Mouse (Mus musculus) layer of hippocampus, postnatal 14 days (tissue): Measurements from ENCODE around the gene Bfar. TPM values are rescaled to one million over a fixed set of nuclear protein-coding genes. Genes with fewer than 3 reads are reported as not detected.
"Not testable (repeated sequence)": the region's sequence is repeated elsewhere in the genome, so short reads cannot be mapped to it uniquely, and the experiment has no call there.

Source experiments
- DNase-seq, 2 experiments: peaks; one replicate each; pipeline ENCODE4 v3.0.0; 2021 to 2022; ENCODE audit warnings: low spot score in 2 of 2, mixed read lengths in 1 of 2
- total RNA-seq, 2 experiments: library from RNA; stranded (reverse); gene quantifications; 2 replicates each; pipeline ENCODE4 v1.2.3; 2021

Bfar gene
- total RNA-seq, 2 experiments from 2014 or later = 44.9 to 46.0 TPM

DNA sequence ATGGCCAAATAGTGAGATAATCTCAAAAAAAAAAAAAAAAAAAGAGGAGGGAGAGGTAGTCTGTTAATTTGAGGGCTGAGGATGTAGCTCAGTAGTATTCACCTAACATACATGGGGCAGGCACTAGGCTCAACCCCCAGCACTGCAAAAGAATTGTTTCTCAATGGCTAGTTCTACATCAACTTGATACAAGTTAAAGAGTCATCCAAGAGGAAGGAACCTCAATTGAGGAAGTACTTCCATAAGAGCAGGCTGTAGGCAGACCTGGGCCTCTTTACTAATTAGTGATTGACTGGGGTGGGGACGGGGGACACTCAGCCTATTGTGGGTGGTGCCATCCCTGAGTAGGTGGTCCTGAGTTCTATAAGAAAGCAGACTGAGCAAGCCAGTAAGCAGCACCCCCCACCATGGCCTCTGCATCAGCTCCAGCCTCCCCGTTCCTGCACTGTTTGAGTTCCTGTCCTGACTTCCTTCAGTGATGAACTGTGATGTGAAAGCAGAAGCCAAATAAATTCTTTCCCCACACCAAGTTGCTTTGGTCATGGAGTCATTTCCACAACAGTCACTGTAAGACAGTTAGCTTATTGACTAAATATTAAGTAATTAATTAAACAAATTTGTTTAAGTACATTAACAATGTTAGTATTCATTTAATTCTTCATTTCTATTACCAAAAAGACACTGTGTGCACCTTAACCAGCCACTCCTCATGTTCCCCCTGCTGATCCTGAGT lies 45.3 kb downstream of the Bfar start:
- DNase-seq = no peak

DNA sequence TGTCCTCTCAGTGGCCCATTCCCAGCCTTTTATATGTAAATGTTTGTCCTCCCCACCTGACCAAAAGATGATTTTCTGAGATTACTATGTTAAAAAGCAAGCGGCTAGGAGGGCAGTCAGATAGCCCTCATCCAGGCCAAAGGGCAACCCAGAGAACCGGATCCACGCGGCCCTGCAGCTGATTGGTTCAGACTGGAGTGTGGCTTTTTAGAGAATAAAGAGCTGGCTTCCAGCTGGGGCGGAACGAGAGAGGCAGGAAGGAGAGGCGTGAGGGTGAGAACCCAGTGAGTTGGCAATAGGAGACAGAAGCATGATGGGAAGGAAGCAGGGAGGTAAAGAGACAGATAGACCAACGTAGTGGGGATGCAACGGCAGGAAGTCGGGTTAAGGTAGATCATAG lies 51.3 kb downstream of the Bfar start:
- DNase-seq = no peak

DNA sequence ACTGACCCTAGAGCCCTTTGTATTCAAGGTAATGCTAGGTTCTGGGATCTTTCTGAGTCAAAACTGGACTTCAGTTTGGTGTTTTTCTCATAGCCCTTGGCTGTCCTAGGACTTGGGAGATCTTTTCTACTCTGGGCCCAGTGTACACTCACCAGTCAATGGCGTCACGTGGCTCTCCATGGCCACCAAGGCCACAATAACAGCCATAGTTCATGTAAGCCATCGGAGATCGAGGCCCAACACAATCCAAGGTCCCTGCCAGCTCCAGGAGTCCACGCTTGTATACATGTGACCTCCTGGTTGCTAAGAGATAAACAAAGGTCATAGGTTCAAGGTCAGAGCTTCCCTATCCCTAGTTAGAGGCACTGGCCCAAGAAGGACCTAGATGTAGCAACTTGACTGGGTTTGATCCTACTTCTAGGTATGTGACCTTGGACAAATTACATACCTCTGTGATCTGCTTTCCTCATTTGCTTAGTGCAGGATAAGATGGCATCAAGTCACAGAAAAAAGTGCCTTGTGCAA lies 56.2 kb downstream of the Bfar start:
- DNase-seq = no peak

DNA sequence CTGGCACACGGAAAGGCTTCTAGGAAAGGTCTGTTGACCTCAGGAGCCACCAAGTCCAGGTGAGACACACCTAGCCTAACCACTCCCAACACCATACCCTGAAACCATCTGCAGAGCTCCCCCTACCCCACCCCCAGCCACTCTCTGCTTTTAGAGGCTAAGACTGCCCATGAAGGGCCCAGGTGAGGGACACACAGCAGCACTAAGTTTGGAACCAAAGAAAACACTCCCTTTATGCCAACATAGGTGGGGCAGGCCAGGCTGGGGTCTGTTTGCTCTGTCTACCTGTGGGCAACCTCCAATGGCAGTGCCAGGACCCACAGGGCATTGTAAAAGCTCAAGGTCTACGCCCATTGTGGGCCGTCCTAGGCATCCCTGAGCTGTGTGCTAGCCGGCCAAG lies 57.8 kb downstream of the Bfar start:
- no peak for DNase-seq

DNA sequence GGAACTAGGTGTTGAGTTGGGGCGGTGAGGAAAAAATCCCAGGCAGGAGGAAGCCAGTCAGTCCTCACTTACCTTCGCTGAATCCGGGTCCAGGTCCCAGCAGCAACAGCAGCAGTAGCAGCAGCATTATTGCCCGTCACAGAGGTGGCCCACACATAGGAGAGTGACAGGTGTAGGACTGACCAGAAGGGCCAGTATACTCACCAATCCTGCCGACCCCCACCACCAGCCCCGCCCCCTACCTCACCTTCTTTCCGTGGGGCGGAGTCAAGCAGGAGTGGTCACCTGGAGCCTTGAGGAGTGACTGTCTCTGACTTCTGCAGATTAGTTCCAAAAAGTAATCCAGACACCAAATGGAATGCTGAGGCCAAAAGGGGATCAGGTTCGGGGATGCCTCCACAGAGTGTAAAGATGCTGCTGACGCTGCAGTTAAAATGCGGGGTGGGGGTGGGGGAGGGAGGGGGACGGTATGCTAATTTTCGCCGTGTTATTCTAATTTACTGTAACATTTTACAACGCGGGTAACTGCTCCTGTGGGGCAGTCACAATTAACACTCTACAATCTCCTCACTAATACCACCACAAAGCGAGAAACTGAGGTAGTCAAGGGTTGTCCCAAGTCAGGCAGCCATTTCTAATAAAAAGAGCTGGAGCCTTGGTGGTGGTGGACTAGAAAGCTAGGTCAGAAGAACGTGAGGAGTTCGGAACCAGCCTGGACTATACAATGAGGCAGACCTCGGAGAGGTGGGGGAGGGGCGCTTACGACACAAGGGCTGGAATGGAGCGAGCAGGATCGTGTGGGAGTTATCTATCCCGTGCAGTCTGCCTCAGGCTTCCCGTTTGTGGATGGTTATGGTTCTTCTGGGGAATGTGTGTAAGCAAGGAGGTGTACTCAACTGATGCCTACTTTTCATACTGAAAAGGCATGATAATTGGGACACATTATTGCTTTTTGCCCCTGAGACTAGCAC lies 58.9 kb downstream of the Bfar start, which contains the start of gene Pla2g10:
Gene Pla2g10, minus strand, starts transcription at position 699 of the 971 bp plus-strand sequence.
- no peak for DNase-seq

DNA sequence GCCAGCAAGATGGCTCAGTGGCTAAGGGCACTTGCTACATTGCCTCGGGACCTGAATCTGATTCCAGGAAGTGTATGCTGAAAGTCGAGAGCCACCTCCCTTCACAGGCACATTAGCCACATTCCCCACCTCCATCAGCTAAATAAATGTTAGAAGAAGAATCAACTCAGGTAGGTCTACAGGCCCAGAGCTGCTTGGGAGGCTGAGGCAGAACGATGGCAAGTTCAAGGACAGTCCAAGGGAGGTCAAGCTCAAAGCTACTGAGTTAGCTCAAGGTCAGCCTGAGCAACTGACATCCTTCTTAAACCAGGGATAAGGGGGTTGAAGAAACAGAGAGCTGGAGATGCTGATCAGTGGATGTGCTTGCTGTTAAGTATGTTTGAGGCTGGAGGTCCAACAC lies 61.1 kb downstream of the Bfar start:
- DNase-seq = no peak

DNA sequence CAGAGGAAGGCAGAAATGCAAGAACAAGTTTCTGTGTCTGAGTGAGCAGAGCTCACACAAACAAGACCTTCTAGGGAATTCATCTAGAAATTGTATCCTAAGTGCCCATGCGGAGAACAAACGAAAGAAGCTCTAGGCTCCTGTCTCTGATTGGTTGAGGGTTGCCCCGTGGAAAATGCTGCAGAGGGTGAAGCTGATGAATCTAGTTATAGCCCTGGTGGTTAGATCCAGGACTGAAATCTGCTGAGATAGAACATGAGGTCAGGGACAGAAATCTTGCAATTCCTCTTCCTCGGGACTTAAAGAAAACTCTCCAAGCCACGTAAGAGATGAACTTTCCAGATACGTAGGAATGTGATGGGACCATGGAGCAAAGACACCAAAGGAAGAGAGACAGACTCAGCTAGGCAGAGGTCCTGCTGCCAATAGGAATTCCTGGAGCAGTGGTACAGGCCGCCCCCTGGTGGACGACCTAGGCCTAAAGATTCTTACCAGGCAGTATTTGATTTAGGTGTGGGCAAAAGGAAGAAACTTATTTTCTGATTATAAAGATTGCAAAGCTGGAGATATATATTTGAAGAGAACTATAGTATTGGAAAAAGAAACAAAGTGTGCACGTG lies 62.0 kb downstream of the Bfar start:
- DNase-seq = peak; percentile 58 to 76

DNA sequence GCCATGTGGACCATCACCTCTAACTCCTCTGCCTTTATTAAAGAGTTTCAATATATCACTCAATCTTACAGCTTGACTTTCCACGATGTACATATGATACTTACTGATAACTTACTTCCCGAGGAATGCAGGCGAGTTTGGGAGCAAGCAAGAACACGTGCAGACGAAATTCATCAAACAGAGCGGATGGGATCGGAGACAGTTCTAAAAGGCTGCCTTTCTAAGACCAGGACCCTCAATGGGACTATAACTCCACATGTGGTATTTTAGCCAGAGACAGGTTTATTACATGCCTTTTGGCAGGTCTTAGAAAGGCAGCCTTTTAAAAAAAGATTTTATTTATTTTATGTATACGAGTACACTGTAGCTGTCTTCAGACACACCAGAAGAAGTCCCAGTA lies 64.3 kb downstream of the Bfar start:
- DNase-seq = no peak

DNA sequence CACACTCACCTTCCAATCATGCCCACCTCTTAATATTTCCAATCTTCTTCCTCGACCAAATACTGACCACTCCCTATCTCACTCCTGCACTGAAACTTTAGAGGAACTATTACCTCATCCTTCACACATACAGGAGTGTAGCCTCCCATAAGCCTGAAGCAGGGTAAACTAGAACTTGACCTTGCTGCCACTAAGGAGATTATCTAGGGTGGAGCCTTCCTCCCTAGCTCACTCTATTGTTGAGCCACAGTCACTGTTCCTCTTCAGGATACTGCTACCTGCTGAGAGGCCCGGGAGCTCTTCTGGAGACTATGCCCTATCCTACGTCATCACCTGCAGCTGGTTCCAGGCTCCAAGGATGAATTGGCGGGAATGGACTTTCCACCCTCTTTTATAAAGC lies 67.4 kb downstream of the Bfar start:
- not testable (repeated sequence) for DNase-seq

DNA sequence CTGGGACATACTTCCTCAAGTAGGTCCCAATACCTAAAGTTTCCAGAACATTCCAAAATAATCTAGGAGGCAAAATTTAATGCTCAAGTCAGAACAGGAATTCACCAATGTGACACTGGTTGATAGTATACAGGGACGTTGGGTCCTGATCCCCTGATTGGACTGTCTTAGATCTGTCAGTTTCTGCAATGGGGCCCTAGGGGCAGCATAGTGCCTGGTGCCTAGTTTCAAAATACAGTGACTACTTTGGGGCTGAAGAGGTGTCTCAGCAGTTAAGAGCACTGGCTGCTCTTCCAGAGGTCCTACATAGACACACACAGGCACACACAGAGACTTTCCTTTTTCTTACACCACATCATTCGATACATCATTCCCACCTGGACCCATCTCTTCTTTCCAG lies 69.2 kb downstream of the Bfar start:
- DNase-seq = no peak

DNA sequence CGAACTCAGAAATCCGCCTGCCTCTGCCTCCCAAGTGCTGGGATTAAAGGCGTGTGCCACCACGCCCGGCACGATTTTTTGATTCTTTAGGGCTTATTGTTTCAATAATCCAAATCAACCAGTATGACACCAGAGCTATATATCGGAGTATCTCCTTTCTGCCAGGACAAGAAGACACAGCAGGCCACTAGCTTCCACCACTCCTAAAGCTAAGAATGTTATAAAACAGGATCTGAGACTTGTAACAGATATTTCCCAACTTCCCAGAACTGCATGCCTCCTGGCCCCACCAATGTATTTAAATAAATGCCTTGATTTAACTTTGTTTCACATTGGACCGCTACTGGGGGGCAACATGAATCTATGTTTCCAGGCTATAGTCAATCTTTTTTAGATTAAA lies 76.0 kb downstream of the Bfar start:
- DNase-seq = no peak

DNA sequence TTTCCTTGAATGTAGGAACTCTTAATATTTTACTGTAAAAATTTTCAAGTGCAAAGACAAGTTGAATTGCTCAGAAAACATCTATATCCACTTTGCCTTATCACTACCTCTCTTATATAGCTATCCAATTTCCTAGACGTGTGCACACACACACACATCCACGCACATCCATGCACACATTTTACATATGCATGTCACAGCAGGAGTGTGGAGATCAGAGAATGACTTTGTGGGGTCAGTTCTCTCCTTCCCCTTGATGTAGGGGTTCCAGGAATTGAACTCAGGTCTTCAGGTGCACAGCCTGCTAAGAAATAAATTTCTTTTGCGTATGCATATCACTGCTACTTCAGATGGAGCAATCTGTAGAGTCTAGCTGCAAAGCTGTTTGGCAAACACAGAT lies 76.5 kb downstream of the Bfar start:
- no peak for DNase-seq

DNA sequence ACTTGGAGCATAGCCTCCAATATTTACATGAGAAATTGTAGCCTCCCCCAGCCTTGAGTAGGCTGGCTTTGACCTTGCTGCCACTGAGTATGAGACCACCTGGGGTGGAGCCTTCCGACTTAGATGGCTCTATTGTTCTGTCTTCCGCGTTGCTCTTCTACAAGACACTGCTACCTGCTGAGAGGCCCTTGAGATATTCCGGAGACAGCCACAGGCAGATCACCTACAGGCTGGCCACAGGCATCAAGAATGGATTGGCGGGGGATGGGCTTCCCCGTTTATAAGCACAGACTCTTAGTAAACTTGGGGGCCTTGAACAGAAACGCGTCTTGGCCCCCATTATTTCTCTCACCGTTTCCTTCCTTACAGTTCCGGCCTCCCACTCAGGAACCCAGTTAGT lies 77.2 kb downstream of the Bfar start:
- DNase-seq = not testable (repeated sequence)

DNA sequence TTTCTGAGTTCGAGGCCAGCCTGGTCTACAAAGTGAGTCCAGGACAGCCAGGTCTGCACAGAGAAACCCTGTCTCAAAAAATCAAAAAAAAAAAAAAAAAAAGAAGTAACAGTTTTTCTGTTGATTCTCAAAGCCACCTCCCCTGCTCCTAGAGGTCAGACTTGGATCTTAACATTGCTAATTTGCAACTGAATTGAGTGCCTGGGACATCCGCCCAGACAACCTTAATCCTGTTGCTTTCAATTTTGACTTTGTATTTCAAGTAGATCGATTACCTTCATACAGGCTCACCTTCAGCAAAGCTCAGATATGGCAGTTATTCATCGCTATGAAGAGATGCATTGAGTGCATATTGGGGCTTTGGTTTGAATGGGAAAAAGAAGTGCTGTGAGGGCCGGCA lies 77.6 kb downstream of the Bfar start:
- DNase-seq = no peak

DNA sequence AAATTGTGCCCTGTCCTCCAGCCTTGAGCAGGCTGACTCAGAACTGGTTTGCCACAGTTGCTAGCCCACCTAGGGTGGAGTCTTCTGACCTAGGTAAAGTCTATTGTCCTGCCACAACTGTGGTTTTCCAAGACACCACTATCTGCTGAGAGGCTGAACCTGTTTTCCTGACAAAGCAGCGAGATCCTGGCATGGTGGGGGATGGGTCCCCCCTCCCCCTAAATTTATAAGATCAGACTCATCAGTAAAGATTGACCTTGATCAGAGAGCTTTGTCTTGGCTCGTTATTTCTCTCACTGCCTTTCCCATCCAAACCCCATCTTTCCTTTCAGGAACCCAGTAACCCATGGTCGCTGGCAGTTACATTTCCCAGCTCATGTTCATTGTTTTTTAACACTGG lies 78.3 kb downstream of the Bfar start:
- DNase-seq = no peak

DNA sequence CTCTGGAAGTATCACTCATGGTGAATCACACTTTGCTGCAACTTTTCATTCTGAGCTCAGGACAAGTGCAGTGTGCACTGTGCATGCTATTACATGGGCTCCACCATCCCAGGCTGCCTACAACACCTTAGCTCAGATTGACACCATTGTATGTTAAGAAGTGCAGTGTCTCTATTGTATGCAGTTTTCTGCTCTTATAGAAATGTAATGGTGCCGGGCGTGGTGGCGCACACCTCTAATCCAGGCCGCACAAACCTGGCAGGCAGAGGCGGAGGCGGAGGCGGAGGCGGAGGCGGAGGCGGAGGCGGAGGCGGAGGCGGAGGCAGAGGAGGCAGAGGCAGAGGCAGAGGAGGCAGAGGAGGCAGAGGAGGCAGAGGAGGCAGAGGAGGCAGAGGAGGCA lies 79.0 kb downstream of the Bfar start:
- no peak for DNase-seq

Other genes with a start within 250 kb of the Bfar start
- 10 to 100 TPM; 27.7 to 30.8 TPM for gene Parn, start 3.7 kb upstream of the Bfar start, total RNA-seq
- gene 3110001I22Rik, start 71 bp downstream of the Bfar start, total RNA-seq = 1 to 10 TPM; 3.1 to 4.2 TPM
- not detected for gene Pla2g10, start 59.1 kb downstream of the Bfar start, total RNA-seq
- gene Rrn3, start 108.8 kb downstream of the Bfar start, total RNA-seq = 10 to 100 TPM; 43.5 to 47.5 TPM
- gene Ntan1, start 147.0 kb downstream of the Bfar start, total RNA-seq = 10 to 100 TPM; 81.7 to 85.0 TPM
- gene Pdxdc1, start 231.3 kb downstream of the Bfar start, total RNA-seq = 10 to 100 TPM; 70.4 to 78.1 TPM
- 10 to 100 TPM; 75.7 to 78.4 TPM for gene Mpv17l, start 231.3 kb downstream of the Bfar start, total RNA-seq